ENCODE assay signal across 7 mouse cellular contexts in the genomic region with DNA sequence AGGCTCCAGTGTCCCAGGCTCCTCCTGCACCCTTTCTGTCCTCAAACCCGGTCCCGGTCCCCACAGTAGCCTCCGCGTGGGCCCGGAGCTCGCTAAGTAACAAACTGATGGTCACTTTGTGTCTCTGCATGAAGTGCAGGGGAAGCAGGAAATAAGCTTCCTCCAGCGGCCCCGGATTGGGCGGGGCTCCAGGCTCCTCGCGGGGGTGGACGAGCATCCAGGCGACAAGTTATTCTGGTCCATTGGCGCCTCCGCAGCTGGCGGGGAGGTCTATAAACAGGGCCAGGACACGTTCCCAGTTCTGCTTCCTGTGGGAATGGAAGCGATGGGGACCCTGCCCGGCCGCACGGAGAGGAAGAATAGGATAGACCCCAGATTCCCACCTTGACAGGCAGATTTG. TPM values are rescaled to one million over a fixed set of nuclear protein-coding genes. Genes with fewer than 3 reads are reported as not detected.
DNase-seq lines count a peak whose midpoint lies in the region; ATAC-seq lines count a peak whose summit lies in the region.

No protein-coding gene starts in this region.

- 20% methylated on average over 21 of the region's 21 CpGs for whole genome bisulfite sequencing in intestine, embryonic 14.5 days
- WGBS in limb, embryonic 10.5 days, result 26% methylated on average over 21 of the region's 21 CpGs
- 28% methylated on average over 21 of the region's 21 CpGs for WGBS in midbrain, embryonic 16.5 days

- peak overlapping the region; percentile 3; the same call in 1 of the 2 replicates for H3K4me3 ChIP-seq in intestine, embryonic 14.5 days (ENCODE audit: low read depth, low read length)
- peak overlapping the region; percentile 26 for H3K4me3 ChIP-seq in limb, embryonic 10.5 days
- H3K4me3 ChIP-seq in midbrain, embryonic 16.5 days (ENCODE audit: low read depth, low read length), result no peak overlapping the region

- no peak for ATAC-seq in intestine, embryonic 14.5 days (replicated peaks; ENCODE audit: low FRiP score, low TSS enrichment, low read depth)
- ATAC-seq in midbrain, embryonic 16.5 days, result no peak

- DNase-seq in Muller cell, postnatal 12 days (ENCODE audit: inconsistent ontology term), result peak; percentile 57
- peak; percentile 51 to 61 for DNase-seq in cerebellum, adult 18-20 months
- peak; percentile 95 for DNase-seq in gastrocnemius, postnatal 10 days
- peak; percentile 72 for DNase-seq in intestine, embryonic 14.5 days (ENCODE audit: low spot score)
- DNase-seq in limb, embryonic 10.5 days (ENCODE audit: low spot score), result no peak
- DNase-seq in telencephalon, adult 2 months (ENCODE audit: low read depth, low spot score), result peak; percentile 79

- peak overlapping the region; percentile 79 for H3K27ac ChIP-seq in intestine, embryonic 14.5 days (ENCODE audit: low read depth)
- peak overlapping the region; percentile 83 for H3K27ac ChIP-seq in limb, embryonic 10.5 days
- peak overlapping the region; percentile 42; the same call in 1 of the 2 replicates for H3K27ac ChIP-seq in midbrain, embryonic 16.5 days (ENCODE audit: low read length)

- no peaks in the 10 kb centered on the region for H3K27me3 ChIP-seq in intestine, embryonic 14.5 days (replicated peaks; ENCODE audit: control insufficient read depth, insufficient read depth, low read length)
- H3K27me3 ChIP-seq in limb, embryonic 10.5 days (ENCODE audit: low read depth, poor library complexity, severe bottlenecking), result peaks cover 25% of the 10 kb centered on the region
- peaks cover 2% of the 10 kb centered on the region; the same call in 1 of the 2 replicates for H3K27me3 ChIP-seq in midbrain, embryonic 16.5 days (ENCODE audit: control insufficient read depth, insufficient read depth, low read depth, low read length)

- 0 out of 2 replicates have a peak overlapping the region, but pooled peaks have one; percentile 20 for H3K9ac ChIP-seq in intestine, embryonic 14.5 days (ENCODE audit: low read length)
- no peak overlapping the region for H3K9ac ChIP-seq in midbrain, embryonic 16.5 days (ENCODE audit: low read depth, low read length)

- H3K9me3 ChIP-seq in intestine, embryonic 14.5 days (ENCODE audit: control insufficient read depth, low read length), result no peaks in the 10 kb centered on the region
- no peaks in the 10 kb centered on the region for H3K9me3 ChIP-seq in limb, embryonic 10.5 days (replicated peaks)
- H3K9me3 ChIP-seq in midbrain, embryonic 16.5 days (replicated peaks; ENCODE audit: control insufficient read depth, low read length, poor library complexity, severe bottlenecking), result no peaks in the 10 kb centered on the region

- peaks cover 25% of the 10 kb centered on the region for H3K4me1 ChIP-seq in intestine, embryonic 14.5 days (replicated peaks; ENCODE audit: control insufficient read depth, insufficient read depth, low read length)
- peaks cover 39% of the 10 kb centered on the region for H3K4me1 ChIP-seq in limb, embryonic 10.5 days
- H3K4me1 ChIP-seq in midbrain, embryonic 16.5 days (ENCODE audit: control insufficient read depth, insufficient read depth, low read length), result peaks cover 13% of the 10 kb centered on the region

- H3K36me3 ChIP-seq in intestine, embryonic 14.5 days (ENCODE audit: control insufficient read depth, insufficient read depth, low read length), result peaks cover 23% of the 10 kb centered on the region
- peaks cover 24% of the 10 kb centered on the region for H3K36me3 ChIP-seq in limb, embryonic 10.5 days
- H3K36me3 ChIP-seq in midbrain, embryonic 16.5 days (ENCODE audit: control insufficient read depth, insufficient read depth, low read length), result peaks cover 16% of the 10 kb centered on the region

- peak overlapping the region; percentile 45 for H3K4me2 ChIP-seq in intestine, embryonic 14.5 days (ENCODE audit: low read length)
- H3K4me2 ChIP-seq in midbrain, embryonic 16.5 days (ENCODE audit: low read length), result no peak overlapping the region

RNA-seq across cellular contexts. Expression of a gene that starts 1.3 kb away (rescaled TPM):
- total RNA-seq in gastrocnemius, postnatal 10 days (2021), result 10 to 100 TPM; 44.6 to 50.4 TPM
- 27.7 and 28.6 TPM in 2 replicates for polyA plus RNA-seq in intestine, embryonic 14.5 days (2014; fragmentation: Nextera tagmentation; extraction: Ambion mirVana)
- polyA plus RNA-seq in limb, embryonic 10.5 days (2016; fragmentation: Nextera tagmentation; extraction: Ambion mirVana), result 7.1 and 10.8 TPM in 2 replicates
- 477 and 573 TPM in 2 replicates for polyA plus RNA-seq in midbrain, embryonic 16.5 days (2015; fragmentation: Nextera tagmentation; extraction: Ambion mirVana)

RNA-seq across cellular contexts. Expression of a gene that starts 7.6 kb away (rescaled TPM):
- 10 to 100 TPM; 30.1 to 31.4 TPM for total RNA-seq in gastrocnemius, postnatal 10 days (2021)
- polyA plus RNA-seq in intestine, embryonic 14.5 days (2014; fragmentation: Nextera tagmentation; extraction: Ambion mirVana), result 58.6 and 59.9 TPM in 2 replicates
- polyA plus RNA-seq in limb, embryonic 10.5 days (2016; fragmentation: Nextera tagmentation; extraction: Ambion mirVana), result 25.2 and 29.9 TPM in 2 replicates
- 34.8 and 35.7 TPM in 2 replicates for polyA plus RNA-seq in midbrain, embryonic 16.5 days (2015; fragmentation: Nextera tagmentation; extraction: Ambion mirVana)

RNA-seq across cellular contexts. Expression of a gene that starts 23.4 kb away (rescaled TPM):
- 10 to 100 TPM; 39.4 to 47.2 TPM for total RNA-seq in gastrocnemius, postnatal 10 days (2021)
- 40.7 and 47.3 TPM in 2 replicates for polyA plus RNA-seq in intestine, embryonic 14.5 days (2014; fragmentation: Nextera tagmentation; extraction: Ambion mirVana)
- 92.7 and 100 TPM in 2 replicates for polyA plus RNA-seq in limb, embryonic 10.5 days (2016; fragmentation: Nextera tagmentation; extraction: Ambion mirVana)
- 107 and 112 TPM in 2 replicates for polyA plus RNA-seq in midbrain, embryonic 16.5 days (2015; fragmentation: Nextera tagmentation; extraction: Ambion mirVana)

RNA-seq across cellular contexts. Expression of a gene that starts 29.6 kb away (rescaled TPM):
- 1 to 10 TPM; 2.5 to 3.0 TPM for total RNA-seq in gastrocnemius, postnatal 10 days (2021)
- 0.39 and 0.42 TPM in 2 replicates for polyA plus RNA-seq in intestine, embryonic 14.5 days (2014; fragmentation: Nextera tagmentation; extraction: Ambion mirVana)
- 0.10 and 0.25 TPM in 2 replicates for polyA plus RNA-seq in limb, embryonic 10.5 days (2016; fragmentation: Nextera tagmentation; extraction: Ambion mirVana)
- 0.11 and 0.23 TPM in 2 replicates for polyA plus RNA-seq in midbrain, embryonic 16.5 days (2015; fragmentation: Nextera tagmentation; extraction: Ambion mirVana)

RNA-seq across cellular contexts. Expression of a gene that starts 34.8 kb away (rescaled TPM):
- not detected for total RNA-seq in gastrocnemius, postnatal 10 days (2021)
- 0.67 and 0.88 TPM in 2 replicates for polyA plus RNA-seq in intestine, embryonic 14.5 days (2014; fragmentation: Nextera tagmentation; extraction: Ambion mirVana)
- not detected in 2 replicates for polyA plus RNA-seq in limb, embryonic 10.5 days (2016; fragmentation: Nextera tagmentation; extraction: Ambion mirVana)
- not detected in 2 replicates for polyA plus RNA-seq in midbrain, embryonic 16.5 days (2015; fragmentation: Nextera tagmentation; extraction: Ambion mirVana)

Comparison
In these comparisons a context has a peak if more than half of its experiments do, and no peak if none do; other contexts are left out.
1. RNA of a gene that starts 1.3 kb away (polyA plus RNA-seq): 477 to 573 TPM in midbrain, embryonic 16.5 days; 27.7 to 28.6 TPM in intestine, embryonic 14.5 days and 7.1 to 10.8 TPM in limb, embryonic 10.5 days; every median in the first group is over 10 times any median in the second.
2. Peak in every context shown above with its lines, with median percentiles within 50 percentile points of each other: H3K27ac ChIP-seq.